Mouse (Mus musculus): ENCODE measurements around the gene Dst. TPM values are rescaled to one million over a fixed set of nuclear protein-coding genes. Genes with fewer than 3 reads are reported as not detected.

Gene Dst
- 23.8 and 24.3 TPM in 2 replicates for polyA plus RNA-seq (2015; fragmentation: Nextera tagmentation; extraction: Ambion mirVana)

GRCm38 (mm10) chr1:33908191-33908962 is at the start of gene Dst:
TSS of gene Dst (plus strand) at chr1:33908225.
- Histone ChIP-seq H3K4me3 (replicated peaks) (peak within 1 kb of the TSS; percentile 64), H3K4me1 (peaks cover 12% of the 10 kb centered on the region; the same call in 1 of the 2 replicates), H3K9ac (peak within 1 kb of the TSS; percentile 20; the same call in 1 of the 2 replicates), H3K27me3 (replicated peaks) (peaks cover 29% of the 10 kb centered on the region), H3K4me2 (peak within 1 kb of the TSS; percentile 99), H3K27ac (no peak within 1 kb of the TSS), H3K36me3 (no peaks in the 10 kb centered on the region), H3K9me3 (no peaks in the 10 kb centered on the region)
- WGBS = 3% methylated on average over 36 of the region's 44 CpGs
- no peak for ATAC-seq (ENCODE audit: insufficient read depth, low FRiP score, low read depth)

DNA sequence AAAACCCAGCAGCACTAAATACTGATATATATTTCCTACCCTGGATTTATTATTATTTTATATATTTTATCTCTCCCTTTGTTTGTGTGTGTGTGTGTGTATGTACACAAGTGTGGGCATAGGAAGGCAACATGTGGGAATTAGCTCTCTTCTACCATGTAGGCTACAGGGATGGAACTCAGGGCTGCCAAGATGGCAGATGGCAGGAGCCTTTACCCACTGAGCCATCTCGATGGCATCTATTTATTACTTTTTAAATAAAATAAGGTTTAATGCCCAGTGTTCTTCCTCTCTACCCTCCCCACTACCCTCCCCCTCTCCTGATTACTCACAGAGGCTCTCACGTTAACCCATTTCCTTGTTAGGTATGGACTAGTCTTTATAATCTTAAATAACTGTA is 39.0 kb upstream of the Dst start:
- ATAC-seq (ENCODE audit: insufficient read depth, low FRiP score, low read depth) = no peak
- Histone ChIP-seq H3K36me3 (no peaks in the 10 kb centered on the region), H3K4me3 (replicated peaks) (no peak overlapping the region), H3K4me2 (no peak overlapping the region), H3K4me1 (no peaks in the 10 kb centered on the region), H3K9ac (no peak overlapping the region), H3K27ac (no peak overlapping the region), H3K27me3 (replicated peaks) (no peaks in the 10 kb centered on the region), H3K9me3 (no peaks in the 10 kb centered on the region)
- WGBS = 82% methylated on average over 2 of the region's 2 CpGs

- 82% methylated on average over 3 of the region's 3 CpGs for WGBS
- Histone ChIP-seq H3K9ac (no peak overlapping the region), H3K4me1 (no peaks in the 10 kb centered on the region), H3K27ac (no peak overlapping the region), H3K36me3 (no peaks in the 10 kb centered on the region), H3K27me3 (replicated peaks) (no peaks in the 10 kb centered on the region), H3K9me3 (no peaks in the 10 kb centered on the region), H3K4me2 (no peak overlapping the region), H3K4me3 (replicated peaks) (no peak overlapping the region)
- ATAC-seq (ENCODE audit: insufficient read depth, low FRiP score, low read depth) = no peak
Measured at GRCm38 (mm10) chr1:33869437-33869836, 38.6 kb upstream of the Dst start.

GRCm38 (mm10) chr1:33873561-33873960 is 34.5 kb upstream of the Dst start:
- Histone ChIP-seq H3K9me3 (no peaks in the 10 kb centered on the region), H3K27me3 (replicated peaks) (no peaks in the 10 kb centered on the region), H3K4me2 (no peak overlapping the region), H3K9ac (no peak overlapping the region), H3K27ac (no peak overlapping the region), H3K36me3 (no peaks in the 10 kb centered on the region), H3K4me3 (replicated peaks) (no peak overlapping the region), H3K4me1 (no peaks in the 10 kb centered on the region)
- WGBS = 89% methylated on average over 5 of the region's 5 CpGs
- no peak for ATAC-seq (ENCODE audit: insufficient read depth, low FRiP score, low read depth)

- Histone ChIP-seq H3K27me3 (replicated peaks) (no peaks in the 10 kb centered on the region), H3K4me3 (replicated peaks) (no peak overlapping the region), H3K4me2 (no peak overlapping the region), H3K9ac (no peak overlapping the region), H3K9me3 (no peaks in the 10 kb centered on the region), H3K4me1 (no peaks in the 10 kb centered on the region), H3K27ac (no peak overlapping the region), H3K36me3 (no peaks in the 10 kb centered on the region)
- WGBS = 48% methylated on average over 6 of the region's 6 CpGs
- ATAC-seq (ENCODE audit: insufficient read depth, low FRiP score, low read depth) = no peak
Measured at GRCm38 (mm10) chr1:33875691-33876090, 32.3 kb upstream of the Dst start.

- no peaks in the 10 kb centered on the region for H3K9me3 ChIP-seq
- H3K4me3 ChIP-seq (replicated peaks) = no peak overlapping the region
- H3K4me2 ChIP-seq = no peak overlapping the region
- H3K36me3 ChIP-seq = no peaks in the 10 kb centered on the region
- ATAC-seq (ENCODE audit: insufficient read depth, low FRiP score, low read depth) = no peak
- H3K4me1 ChIP-seq = no peaks in the 10 kb centered on the region
- H3K27ac ChIP-seq = no peak overlapping the region
- WGBS = 85% methylated on average over 3 of the region's 3 CpGs
- H3K27me3 ChIP-seq (replicated peaks) = no peaks in the 10 kb centered on the region
- no peak overlapping the region for H3K9ac ChIP-seq
Measured at GRCm38 (mm10) chr1:33876416-33876815, 31.6 kb upstream of the Dst start.

- Histone ChIP-seq H3K4me1 (no peaks in the 10 kb centered on the region), H3K36me3 (no peaks in the 10 kb centered on the region), H3K27me3 (replicated peaks) (no peaks in the 10 kb centered on the region), H3K9ac (no peak overlapping the region), H3K27ac (no peak overlapping the region), H3K4me3 (replicated peaks) (no peak overlapping the region), H3K4me2 (no peak overlapping the region), H3K9me3 (no peaks in the 10 kb centered on the region)
- no peak for ATAC-seq (ENCODE audit: insufficient read depth, low FRiP score, low read depth)
- 74% methylated on average over 7 of the region's 7 CpGs for WGBS
Measured at GRCm38 (mm10) chr1:33878170-33878569, 29.9 kb upstream of the Dst start.

GRCm38 (mm10) chr1:33883102-33883839 is 24.8 kb upstream of the Dst start:
- Histone ChIP-seq H3K27ac (no peak overlapping the region), H3K9me3 (no peaks in the 10 kb centered on the region), H3K4me3 (replicated peaks) (peak overlapping the region; percentile 24), H3K36me3 (no peaks in the 10 kb centered on the region), H3K9ac (no peak overlapping the region), H3K4me2 (peak overlapping the region; percentile 50), H3K27me3 (replicated peaks) (no peaks in the 10 kb centered on the region), H3K4me1 (no peaks in the 10 kb centered on the region)
- no peak for ATAC-seq (ENCODE audit: insufficient read depth, low FRiP score, low read depth)
- 9% methylated on average over 18 of the region's 18 CpGs for WGBS

GRCm38 (mm10) chr1:33892784-33893183 is 15.2 kb upstream of the Dst start:
- Histone ChIP-seq H3K27me3 (replicated peaks) (no peaks in the 10 kb centered on the region), H3K9me3 (no peaks in the 10 kb centered on the region), H3K4me3 (replicated peaks) (no peak overlapping the region), H3K4me2 (no peak overlapping the region), H3K36me3 (no peaks in the 10 kb centered on the region), H3K4me1 (no peaks in the 10 kb centered on the region), H3K27ac (no peak overlapping the region), H3K9ac (no peak overlapping the region)
- ATAC-seq (ENCODE audit: insufficient read depth, low FRiP score, low read depth) = no peak
- WGBS = 62% methylated on average over 10 of the region's 10 CpGs

GRCm38 (mm10) chr1:33896116-33896515 is 11.9 kb upstream of the Dst start:
- no peak for ATAC-seq (ENCODE audit: insufficient read depth, low FRiP score, low read depth)
- WGBS = 73% methylated on average over 6 of the region's 6 CpGs
- no peak overlapping the region for H3K4me3 ChIP-seq (replicated peaks)

GRCm38 (mm10) chr1:33896666-33897065 is 11.4 kb upstream of the Dst start:
- no peak overlapping the region for H3K27ac ChIP-seq
- no peak for ATAC-seq (ENCODE audit: insufficient read depth, low FRiP score, low read depth)
- 65% methylated on average over 4 of the region's 4 CpGs for WGBS

More at GRCm38 (mm10) chr1:33896116-33896515, 11.9 kb upstream of the Dst start:
- Histone ChIP-seq H3K27ac (no peak overlapping the region), H3K4me1 (no peaks in the 10 kb centered on the region), H3K36me3 (no peaks in the 10 kb centered on the region), H3K27me3 (replicated peaks) (no peaks in the 10 kb centered on the region), H3K9me3 (no peaks in the 10 kb centered on the region), H3K4me2 (no peak overlapping the region), H3K9ac (no peak overlapping the region)

GRCm38 (mm10) chr1:33897426-33897825 is 10.6 kb upstream of the Dst start:
- no peak overlapping the region for H3K9ac ChIP-seq
- no peak overlapping the region for H3K4me3 ChIP-seq (replicated peaks)
- no peak overlapping the region for H3K27ac ChIP-seq
- H3K4me2 ChIP-seq = no peak overlapping the region
- WGBS = 81% methylated on average over 11 of the region's 11 CpGs
- H3K36me3 ChIP-seq = no peaks in the 10 kb centered on the region
- no peaks in the 10 kb centered on the region for H3K27me3 ChIP-seq (replicated peaks)
- ATAC-seq (ENCODE audit: insufficient read depth, low FRiP score, low read depth) = no peak
- no peaks in the 10 kb centered on the region for H3K9me3 ChIP-seq
- H3K4me1 ChIP-seq = no peaks in the 10 kb centered on the region

More at GRCm38 (mm10) chr1:33896666-33897065, 11.4 kb upstream of the Dst start:
- Histone ChIP-seq H3K9me3 (no peaks in the 10 kb centered on the region), H3K27me3 (replicated peaks) (no peaks in the 10 kb centered on the region), H3K4me1 (no peaks in the 10 kb centered on the region), H3K4me3 (replicated peaks) (no peak overlapping the region), H3K4me2 (no peak overlapping the region), H3K36me3 (no peaks in the 10 kb centered on the region), H3K9ac (no peak overlapping the region)
